Mouse (Mus musculus): ENCODE measurements around the gene Mars2. TPM values are rescaled to one million over a fixed set of nuclear protein-coding genes. Genes with fewer than 3 reads are reported as not detected.
A peak's percentile ranks its signal among the peaks of the same experiment; 100 is the strongest.

Mars2 gene
- polyA plus RNA-seq (2012; rRNA removed) = 1.4 and 1.5 TPM in 2 replicates

GRCm38 (mm10) chr1:55236890-55237642 lies at the start of gene Mars2:
TSS of gene Mars2 (plus strand) at chr1:55237177.
- under 1% methylated on average over 82 of the region's 82 CpGs for WGBS
- Histone ChIP-seq H3K4me1 (ENCODE audit: control insufficient read depth, insufficient read depth, low read length) (peaks cover 3% of the 10 kb centered on the region; the same call in 1 of the 2 replicates), H3K4me3 (replicated peaks; ENCODE audit: extremely low read depth, low read depth, low read length) (peak within 1 kb of the TSS; percentile 85)
- TF ChIP-seq CTCF (IDR thresholded peaks at IDR 0.05; ENCODE audit: insufficient read depth, low read length) = no peak
- peak; percentile 81; the same call in 1 of the 2 replicates for TF ChIP-seq POLR2A (IDR thresholded peaks at IDR 0.05; ENCODE audit: borderline replicate concordance, extremely low read depth, low read depth, low read length)
- DNase-seq = peak; percentile 89

- 0 out of 2 replicates have a peak, but pooled peaks cover 2% of the 10 kb centered on the region for H3K4me1 ChIP-seq (ENCODE audit: control insufficient read depth, insufficient read depth, low read length)
- H3K4me3 ChIP-seq (replicated peaks; ENCODE audit: extremely low read depth, low read depth, low read length) = no peak overlapping the region
- no peak for TF ChIP-seq POLR2A (IDR thresholded peaks at IDR 0.05; ENCODE audit: borderline replicate concordance, extremely low read depth, low read depth, low read length)
- no peak for TF ChIP-seq CTCF (IDR thresholded peaks at IDR 0.05; ENCODE audit: insufficient read depth, low read length)
- 20% methylated on average over 8 of the region's 8 CpGs for WGBS
- DNase-seq = no peak
Observed at GRCm38 (mm10) chr1:55192015-55192414, 45.0 kb upstream of the Mars2 start.

DNA sequence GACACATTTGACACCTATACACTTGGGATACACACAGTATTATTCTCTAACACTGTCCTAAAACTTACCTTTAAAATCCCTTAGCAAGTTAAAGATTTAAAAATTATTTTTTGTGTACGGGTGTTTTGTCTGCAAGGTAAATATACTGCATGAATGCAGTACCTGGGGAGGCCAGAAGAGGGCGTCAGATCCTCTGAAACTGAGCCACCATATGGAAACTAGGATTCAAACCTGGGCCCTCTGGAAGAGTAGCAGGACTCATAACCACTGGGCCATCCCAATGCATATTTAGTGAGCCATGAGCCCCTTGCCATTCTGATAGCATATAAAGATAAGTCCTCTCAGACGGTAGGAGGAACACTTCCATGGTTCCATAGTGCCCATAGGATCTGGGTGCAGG lies 44.2 kb upstream of the Mars2 start:
- Histone ChIP-seq H3K4me3 (replicated peaks; ENCODE audit: extremely low read depth, low read depth, low read length) (no peak overlapping the region), H3K4me1 (ENCODE audit: control insufficient read depth, insufficient read depth, low read length) (0 out of 2 replicates have a peak, but pooled peaks cover 2% of the 10 kb centered on the region)
- DNase-seq = peak; percentile 29
- 34% methylated on average over 3 of the region's 3 CpGs for WGBS
- TF ChIP-seq CTCF (IDR thresholded peaks at IDR 0.05; ENCODE audit: insufficient read depth, low read length) (peak; percentile 41; the same call in 1 of the 2 replicates), POLR2A (IDR thresholded peaks at IDR 0.05; ENCODE audit: borderline replicate concordance, extremely low read depth, low read depth, low read length) (no peak)

DNA sequence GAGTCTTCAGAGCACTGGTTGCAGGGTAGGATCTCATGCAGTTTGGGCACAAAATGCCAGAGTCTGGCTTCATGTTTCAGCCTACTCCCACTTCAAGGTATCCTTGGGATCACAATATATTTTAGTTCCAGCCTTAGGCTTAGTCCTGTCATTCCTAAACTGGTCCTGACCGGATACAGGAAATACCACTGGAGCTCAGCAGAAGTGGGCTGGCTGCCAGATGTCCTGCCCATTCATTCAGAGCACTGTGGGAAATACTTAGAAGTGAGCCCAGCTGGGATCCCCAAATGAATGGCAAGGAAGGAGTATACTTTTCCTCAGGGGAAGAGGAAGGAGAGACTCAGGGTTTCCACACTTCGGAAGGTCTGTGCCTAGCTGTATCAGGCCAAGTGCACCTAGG lies 43.7 kb upstream of the Mars2 start:
- Histone ChIP-seq H3K4me1 (ENCODE audit: control insufficient read depth, insufficient read depth, low read length) (0 out of 2 replicates have a peak, but pooled peaks cover 2% of the 10 kb centered on the region), H3K4me3 (replicated peaks; ENCODE audit: extremely low read depth, low read depth, low read length) (no peak overlapping the region)
- 28% methylated on average over 2 of the region's 2 CpGs for WGBS
- peak; percentile 42 for DNase-seq
- TF ChIP-seq CTCF (IDR thresholded peaks at IDR 0.05; ENCODE audit: insufficient read depth, low read length) (no peak), POLR2A (IDR thresholded peaks at IDR 0.05; ENCODE audit: borderline replicate concordance, extremely low read depth, low read depth, low read length) (no peak)

GRCm38 (mm10) chr1:55194064-55194915 lies 42.7 kb upstream of the Mars2 start:
- Histone ChIP-seq H3K4me1 (ENCODE audit: control insufficient read depth, insufficient read depth, low read length) (0 out of 2 replicates have a peak, but pooled peaks cover 2% of the 10 kb centered on the region), H3K4me3 (replicated peaks; ENCODE audit: extremely low read depth, low read depth, low read length) (no peak overlapping the region)
- WGBS = 84% methylated on average over 19 of the region's 19 CpGs
- TF ChIP-seq CTCF (IDR thresholded peaks at IDR 0.05; ENCODE audit: insufficient read depth, low read length) (no peak), POLR2A (IDR thresholded peaks at IDR 0.05; ENCODE audit: borderline replicate concordance, extremely low read depth, low read depth, low read length) (no peak)
- DNase-seq = no peak

- Histone ChIP-seq H3K4me3 (replicated peaks; ENCODE audit: extremely low read depth, low read depth, low read length) (no peak overlapping the region), H3K4me1 (ENCODE audit: control insufficient read depth, insufficient read depth, low read length) (0 out of 2 replicates have a peak, but pooled peaks cover 2% of the 10 kb centered on the region)
- DNase-seq = no peak
- WGBS = 82% methylated on average over 4 of the region's 4 CpGs
- no peak for TF ChIP-seq POLR2A (IDR thresholded peaks at IDR 0.05; ENCODE audit: borderline replicate concordance, extremely low read depth, low read depth, low read length)
Observed at GRCm38 (mm10) chr1:55195021-55195420, 42.0 kb upstream of the Mars2 start.

DNA sequence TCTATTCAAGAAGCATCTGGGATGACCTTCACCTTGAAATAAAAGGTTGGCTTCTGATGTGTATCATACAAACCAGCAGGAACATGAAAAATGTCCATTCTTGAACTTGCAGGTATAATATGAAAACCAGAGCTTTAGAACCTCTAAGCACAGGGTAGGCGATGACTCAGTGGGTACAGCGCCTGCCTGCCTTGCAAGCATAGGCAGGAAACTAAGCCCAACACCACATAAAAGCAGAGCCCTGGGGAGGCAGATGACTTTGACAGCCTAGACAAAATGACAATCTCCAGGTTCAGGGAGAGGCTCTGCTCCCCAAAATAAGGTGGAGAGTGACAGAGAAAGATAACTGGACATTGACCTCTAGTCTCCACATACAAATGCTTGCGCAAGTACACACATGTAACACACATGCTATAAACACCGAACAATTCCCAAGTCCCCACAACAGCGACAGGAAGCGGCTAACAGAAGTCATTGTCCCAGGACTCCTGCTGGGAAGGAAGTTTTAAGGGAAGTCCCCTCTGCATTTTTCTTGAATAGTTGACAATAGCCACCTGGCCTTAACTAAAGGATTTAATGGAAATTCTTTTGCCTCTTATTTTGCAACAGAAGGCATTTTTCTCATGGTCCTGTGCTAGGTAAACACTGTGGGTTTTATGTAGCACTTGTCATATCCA lies 40.5 kb upstream of the Mars2 start:
- no peak for TF ChIP-seq CTCF (IDR thresholded peaks at IDR 0.05; ENCODE audit: insufficient read depth, low read length)
- no peak for TF ChIP-seq POLR2A (IDR thresholded peaks at IDR 0.05; ENCODE audit: borderline replicate concordance, extremely low read depth, low read depth, low read length)

GRCm38 (mm10) chr1:55198719-55199118 lies 38.3 kb upstream of the Mars2 start:
- H3K4me1 ChIP-seq (ENCODE audit: control insufficient read depth, insufficient read depth, low read length) = no peaks in the 10 kb centered on the region
- TF ChIP-seq CTCF (IDR thresholded peaks at IDR 0.05; ENCODE audit: insufficient read depth, low read length) (no peak), POLR2A (IDR thresholded peaks at IDR 0.05; ENCODE audit: borderline replicate concordance, extremely low read depth, low read depth, low read length) (no peak)
- WGBS = 41% methylated on average over 3 of the region's 3 CpGs

More for the DNA sequence above, 40.5 kb upstream of the Mars2 start:
- Histone ChIP-seq H3K4me1 (ENCODE audit: control insufficient read depth, insufficient read depth, low read length) (0 out of 2 replicates have a peak, but pooled peaks cover 2% of the 10 kb centered on the region), H3K4me3 (replicated peaks; ENCODE audit: extremely low read depth, low read depth, low read length) (no peak overlapping the region)
- WGBS = 38% methylated on average over 6 of the region's 6 CpGs
- DNase-seq = no peak

More at GRCm38 (mm10) chr1:55198719-55199118, 38.3 kb upstream of the Mars2 start:
- no peak for DNase-seq
- no peak overlapping the region for H3K4me3 ChIP-seq (replicated peaks; ENCODE audit: extremely low read depth, low read depth, low read length)
